Mouse (Mus musculus) MEL (cell line): ENCODE results near the gene 4930564D02Rik.

Experiments used
- CTCF ChIP-seq, 3 experiments: IDR thresholded peaks in 2 of 3; conservative IDR thresholded peaks in 1 of 3; 2 replicates each; pipeline ENCODE4 v1.5.1; 2011 to 2012; ENCODE audit warnings: low read length in 3 of 3, low read depth in 2 of 3, mild to moderate bottlenecking in 2 of 3, improper control_type of control experiment in 1 of 3, inconsistent platforms in 1 of 3, mixed read lengths in 1 of 3, moderate library complexity in 1 of 3; ENCODE audit not compliant: control insufficient read depth in 1 of 3, insufficient read depth in 1 of 3, poor library complexity in 1 of 3, severe bottlenecking in 1 of 3
- E2F4 ChIP-seq: IDR thresholded peaks from 2 replicates; pipeline ENCODE4 v1.6.1; 2011; ENCODE audit warnings: low read depth, low read length, improper control_type of control experiment, borderline replicate concordance
- EP300 ChIP-seq, 2 experiments: IDR thresholded peaks; 2 replicates each; pipeline ENCODE4 v1.6.1; 2011; ENCODE audit warnings: improper control_type of control experiment in 2 of 2, low read length in 2 of 2, low read depth in 1 of 2, mild to moderate bottlenecking in 1 of 2
- MAFK ChIP-seq: IDR thresholded peaks from 2 replicates; pipeline ENCODE4 v1.6.1; 2011; ENCODE audit warnings: low read depth, mild to moderate bottlenecking, low read length, improper control_type of control experiment, borderline replicate concordance
- MAX ChIP-seq: IDR thresholded peaks from 2 replicates; pipeline ENCODE4 v1.6.1; 2011; ENCODE audit warnings: low read length, improper control_type of control experiment
- MEF2A ChIP-seq: IDR thresholded peaks from 2 replicates; pipeline ENCODE4 v1.6.1; 2014; ENCODE audit warnings: low read depth, mild to moderate bottlenecking, inconsistent platforms, low read length, improper control_type of control experiment; ENCODE audit not compliant: poor library complexity, insufficient replicate concordance, severe bottlenecking; ENCODE audit errors: extremely low read depth
- MXI1 ChIP-seq: IDR thresholded peaks from 2 replicates; pipeline ENCODE4 v1.6.1; 2011; ENCODE audit warnings: mild to moderate bottlenecking, low read depth, low read length, improper control_type of control experiment
- POLR2A ChIP-seq, 2 experiments: IDR thresholded peaks; 2 replicates each; pipeline ENCODE4 v1.6.1; 2011 to 2012; ENCODE audit warnings: low read length in 2 of 2, mild to moderate bottlenecking in 2 of 2, control low read depth in 1 of 2, improper control_type of control experiment in 1 of 2, low read depth in 1 of 2, moderate library complexity in 1 of 2; ENCODE audit not compliant: control insufficient read depth in 1 of 2, insufficient read depth in 1 of 2, poor library complexity in 1 of 2
- POLR2AphosphoS2 ChIP-seq: IDR thresholded peaks from 2 replicates; pipeline ENCODE4 v1.6.1; 2011; ENCODE audit warnings: low read length, improper control_type of control experiment
- POLR2AphosphoS5 ChIP-seq: IDR thresholded peaks from 2 replicates; pipeline ENCODE4 v1.6.1; 2012; ENCODE audit warnings: low read depth, borderline replicate concordance, mild to moderate bottlenecking, inconsistent platforms, low read length, moderate library complexity, mixed read lengths
- TAL1 ChIP-seq: IDR thresholded peaks from 2 replicates; pipeline ENCODE4 v1.6.1; 2012; ENCODE audit warnings: mild to moderate bottlenecking, inconsistent platforms, low read length, moderate library complexity, mixed read lengths
- TBP ChIP-seq: IDR thresholded peaks from 2 replicates; pipeline ENCODE4 v1.8.0; 2011; ENCODE audit warnings: low read depth, low read length, improper control_type of control experiment
- USF2 ChIP-seq, 2 experiments: IDR thresholded peaks; 2 replicates each; pipeline ENCODE4 v1.6.1; 2011 to 2012; ENCODE audit warnings: improper control_type of control experiment in 2 of 2, low read length in 2 of 2, borderline replicate concordance in 1 of 2, inconsistent platforms in 1 of 2, low read depth in 1 of 2, mild to moderate bottlenecking in 1 of 2; ENCODE audit not compliant: insufficient read depth in 1 of 2
- ZNF384 ChIP-seq: IDR thresholded peaks from 2 replicates; pipeline ENCODE4 v1.6.1; 2012; ENCODE audit warnings: low read depth, mild to moderate bottlenecking, inconsistent platforms, low read length, improper control_type of control experiment

- no peak for TF ChIP-seq EP300 (IDR thresholded peaks at IDR 0.05; ENCODE audit: low read depth in 1 of 2, low read length in 2 of 2)
- TF ChIP-seq CTCF (IDR thresholded peaks at IDR 0.05 in 2 of 3, conservative IDR thresholded peaks at IDR 0.05 in 1 of 3; ENCODE audit: control insufficient read depth in 1 of 3, insufficient read depth in 1 of 3, low read depth in 2 of 3, low read length in 3 of 3, poor library complexity in 1 of 3, severe bottlenecking in 1 of 3) = no peak
- no peak for TF ChIP-seq POLR2AphosphoS5
- TF ChIP-seq MAX = no peak
- TF ChIP-seq MEF2A = no peak
- no peak for TF ChIP-seq MXI1
- no peak for TF ChIP-seq POLR2AphosphoS2
- TF ChIP-seq ZNF384 = no peak
- TF ChIP-seq E2F4 = no peak
- TF ChIP-seq POLR2A (IDR thresholded peaks at IDR 0.05; ENCODE audit: control insufficient read depth in 1 of 2, insufficient read depth in 1 of 2, low read depth in 1 of 2, low read length in 2 of 2, poor library complexity in 1 of 2) = no peak
- TF ChIP-seq MAFK = no peak
- no peak for TF ChIP-seq TBP
- no peak for TF ChIP-seq TAL1
- no peak for TF ChIP-seq USF2 (IDR thresholded peaks at IDR 0.05; ENCODE audit: borderline replicate concordance in 1 of 2, insufficient read depth in 1 of 2, low read depth in 1 of 2, low read length in 2 of 2)
Observed at GRCm38 (mm10) chr3:105046870-105047269, 19.8 kb upstream of the 4930564D02Rik start.
